Mouse (Mus musculus): ENCODE measurements around the gene Sepsecs.

DNA sequence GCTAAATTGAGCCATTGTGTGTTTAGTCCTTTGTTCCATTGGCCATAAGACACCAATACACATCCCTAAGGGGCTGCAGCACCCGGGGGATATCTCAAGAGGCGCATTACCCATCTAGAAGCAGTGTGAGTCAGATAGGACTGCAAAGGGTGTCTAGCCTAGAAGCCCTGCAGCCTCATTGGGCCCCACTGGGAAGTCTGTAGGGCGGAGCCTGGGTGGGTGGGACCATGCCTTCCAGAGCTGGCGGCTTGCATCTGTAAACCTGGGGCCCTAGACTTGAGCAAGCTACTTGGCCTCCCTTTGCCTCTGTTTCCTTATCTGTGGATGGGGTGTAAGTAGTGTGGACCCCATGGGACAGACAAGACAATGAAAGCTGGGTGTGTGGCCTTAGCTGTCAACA, 54.8 kb downstream of the Sepsecs start:
- TF ChIP-seq CTCF (IDR thresholded peaks at IDR 0.05; ENCODE audit: borderline replicate concordance, insufficient read depth, low read depth, low read length) (no peak), POLR2A (IDR thresholded peaks at IDR 0.05; ENCODE audit: borderline replicate concordance, insufficient read depth, low read length) (no peak)

Data from cerebellum, adult 2 months (tissue).